Mouse (Mus musculus) midbrain, embryonic 15.5 days (tissue): Measurements from ENCODE around the gene Adk. TPM values are rescaled to one million over a fixed set of nuclear protein-coding genes. Genes with fewer than 3 reads are reported as not detected.

Experiments
- ATAC-seq: fragments of 200-750 bp; cut with Nextera tagmentation; replicated peaks from 2 replicates; pipeline ENCODE4 v1.8.0; 2017; ENCODE audit warnings: moderate TSS enrichment
- H3K27ac ChIP-seq: fragments of 300-500 bp; sonication (generic); 2 replicates; pipeline ENCODE4 v1.5.1; 2015; ENCODE audit warnings: mild to moderate bottlenecking, inconsistent platforms
- H3K27me3 ChIP-seq: fragments of 300-500 bp; sonication (generic); replicated peaks from 2 replicates; pipeline ENCODE4 v1.6.1; 2015; ENCODE audit warnings: inconsistent platforms
- H3K36me3 ChIP-seq: fragments of 300-500 bp; sonication (generic); replicated peaks from 2 replicates; pipeline ENCODE4 v1.6.1; 2015; ENCODE audit warnings: inconsistent platforms
- H3K4me1 ChIP-seq: fragments of 300-500 bp; sonication (generic); 2 replicates; pipeline ENCODE4 v1.6.1; 2015; ENCODE audit warnings: inconsistent platforms
- H3K4me2 ChIP-seq: fragments of 300-500 bp; sonication (generic); 2 replicates; pipeline ENCODE4 v1.6.1; 2015; ENCODE audit warnings: inconsistent platforms, mild to moderate bottlenecking, moderate library complexity
- H3K4me3 ChIP-seq: fragments of 300-500 bp; sonication (generic); 2 replicates; pipeline ENCODE4 v1.5.1; 2015; ENCODE audit warnings: mild to moderate bottlenecking, inconsistent platforms
- H3K9ac ChIP-seq: fragments of 300-500 bp; sonication (generic); 2 replicates; pipeline ENCODE4 v1.6.1; 2015; ENCODE audit warnings: mild to moderate bottlenecking, inconsistent platforms
- H3K9me3 ChIP-seq: fragments of 300-500 bp; sonication (generic); 2 replicates; pipeline ENCODE4 v1.6.1; 2016; ENCODE audit warnings: inconsistent platforms
- WGBS: fragments of 180-500 bp; shearing (Covaris S2); methylation state at CpG from one replicate; pipeline ENCODE4 v1.1.7; 2015; ENCODE audit warnings: mixed read lengths; 5-methylcytosine and 5-hydroxymethylcytosine counted together
- polyA plus RNA-seq: library from polyadenylated mRNA; unstranded; fragments of >200 nt; fragmentation: Nextera tagmentation; extraction: Ambion mirVana; gene quantifications from 2 replicates; pipeline ENCODE4 v1.2.1, GENCODE M21; 2015

Gene Adk
- polyA plus RNA-seq, 1 experiment from 2014 or later = 34.8 TPM

- ATAC-seq = no peak
- no peaks in the 10 kb centered on the region for H3K4me1 ChIP-seq
- no peaks in the 10 kb centered on the region for H3K9me3 ChIP-seq
- H3K36me3 ChIP-seq = no peaks in the 10 kb centered on the region
- H3K27ac ChIP-seq = no peak overlapping the region
- H3K9ac ChIP-seq = no peak overlapping the region
- no peaks in the 10 kb centered on the region for H3K27me3 ChIP-seq
- H3K4me2 ChIP-seq = no peak overlapping the region
- H3K4me3 ChIP-seq = no peak overlapping the region
- whole genome bisulfite sequencing = 70% methylated on average over 6 of the region's 6 CpGs
Observed at GRCm38 (mm10) chr14:21194336-21194735, 142.0 kb downstream of the Adk start.

DNA sequence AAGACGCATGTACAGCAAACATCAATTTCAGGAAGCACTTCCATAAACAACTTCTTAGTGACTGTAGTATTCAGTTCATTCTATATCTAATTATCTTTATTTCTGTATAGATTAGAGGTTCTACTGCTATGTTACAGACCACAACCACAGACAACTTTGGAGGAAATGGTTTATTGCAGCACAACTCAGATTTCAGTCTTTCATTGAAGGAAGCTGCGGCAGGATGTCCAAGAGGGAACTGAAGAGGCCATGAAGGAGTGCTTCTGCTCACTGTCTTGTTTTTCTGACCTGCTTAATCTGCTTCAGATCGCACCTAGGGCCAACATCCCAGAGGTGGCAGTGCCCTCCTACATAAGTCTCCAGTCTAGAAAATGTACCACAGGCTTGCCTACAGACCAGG is 148.5 kb downstream of the Adk start:
- WGBS = 92% methylated on average over 3 of the region's 3 CpGs
- H3K36me3 ChIP-seq = no peaks in the 10 kb centered on the region
- H3K9me3 ChIP-seq = no peaks in the 10 kb centered on the region
- H3K4me1 ChIP-seq = no peaks in the 10 kb centered on the region
- H3K4me2 ChIP-seq = no peak overlapping the region
- H3K4me3 ChIP-seq = no peak overlapping the region
- ATAC-seq = no peak
- no peak overlapping the region for H3K9ac ChIP-seq
- H3K27me3 ChIP-seq = no peaks in the 10 kb centered on the region
- no peak overlapping the region for H3K27ac ChIP-seq

- Histone ChIP-seq H3K4me1 (no peaks in the 10 kb centered on the region), H3K4me3 (no peak overlapping the region), H3K27me3 (no peaks in the 10 kb centered on the region), H3K9ac (no peak overlapping the region), H3K36me3 (no peaks in the 10 kb centered on the region), H3K4me2 (no peak overlapping the region), H3K27ac (no peak overlapping the region), H3K9me3 (no peaks in the 10 kb centered on the region)
- no peak for ATAC-seq
- 85% methylated on average over 4 of the region's 4 CpGs for WGBS
Observed at GRCm38 (mm10) chr14:21206472-21206871, 154.1 kb downstream of the Adk start.

DNA sequence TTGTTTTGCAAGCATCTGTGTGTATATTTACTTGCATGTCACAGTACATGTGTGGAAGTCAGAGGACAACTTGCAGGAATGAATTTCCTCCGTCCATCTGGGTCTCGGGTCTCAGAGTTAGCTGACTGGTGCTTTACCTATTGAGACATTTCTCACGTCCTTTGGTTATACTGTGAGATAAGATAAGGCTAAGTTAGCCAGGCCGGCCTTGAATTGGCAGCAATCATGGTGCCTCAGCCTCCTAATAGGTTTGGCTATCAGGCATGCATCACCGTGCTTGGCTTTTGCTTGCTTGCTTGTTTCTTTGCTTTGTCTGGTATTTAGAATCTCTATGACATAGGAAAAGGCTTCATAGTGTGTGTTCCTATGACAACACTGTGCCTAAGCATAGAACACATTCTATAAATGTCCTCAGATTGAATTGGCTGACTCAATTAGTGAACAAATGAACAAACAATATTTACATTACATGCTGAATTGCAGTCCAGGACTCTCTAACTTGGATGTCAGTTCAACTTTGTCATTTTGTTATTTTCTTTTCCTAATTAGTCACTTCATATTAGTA is 169.3 kb downstream of the Adk start:
- H3K4me3 ChIP-seq = no peak overlapping the region
- H3K27ac ChIP-seq = peak overlapping the region; percentile 51
- no peak overlapping the region for H3K9ac ChIP-seq
- H3K4me2 ChIP-seq = no peak overlapping the region
- no peaks in the 10 kb centered on the region for H3K27me3 ChIP-seq
- WGBS = 68% methylated on average over 5 of the region's 5 CpGs
- no peaks in the 10 kb centered on the region for H3K36me3 ChIP-seq
- no peak for ATAC-seq
- H3K9me3 ChIP-seq = no peaks in the 10 kb centered on the region
- H3K4me1 ChIP-seq = peaks cover 12% of the 10 kb centered on the region

- Histone ChIP-seq H3K27me3 (no peaks in the 10 kb centered on the region), H3K9ac (no peak overlapping the region), H3K4me2 (no peak overlapping the region), H3K4me1 (peaks cover 12% of the 10 kb centered on the region), H3K36me3 (no peaks in the 10 kb centered on the region), H3K4me3 (no peak overlapping the region), H3K27ac (peak overlapping the region; percentile 66), H3K9me3 (no peaks in the 10 kb centered on the region)
- ATAC-seq = peak; percentile 42; the same call in 1 of the 2 replicates
- 16% methylated on average over 3 of the region's 3 CpGs for WGBS
Observed at GRCm38 (mm10) chr14:21222206-21222605, 169.8 kb downstream of the Adk start.

DNA sequence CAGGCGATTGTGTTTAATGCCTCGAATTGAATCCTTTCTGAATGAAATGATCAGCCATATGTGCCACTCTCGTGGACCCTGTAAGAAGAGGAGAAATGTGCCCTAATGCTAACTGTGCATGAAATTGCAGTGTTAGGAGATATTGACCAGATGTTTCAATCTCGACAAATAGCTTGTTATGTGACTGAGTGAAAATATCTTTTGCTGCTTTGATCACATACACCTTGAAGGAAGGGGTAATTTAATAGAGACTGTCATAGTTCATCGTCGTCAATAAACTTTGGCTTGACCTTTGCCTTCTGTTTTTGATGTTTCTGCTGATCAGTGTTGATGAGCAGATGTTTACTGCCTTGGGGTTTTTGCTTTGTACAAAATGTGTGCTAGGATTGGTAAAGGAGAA is 171.1 kb downstream of the Adk start:
- Histone ChIP-seq H3K36me3 (no peaks in the 10 kb centered on the region), H3K9me3 (no peaks in the 10 kb centered on the region), H3K4me1 (peaks cover 12% of the 10 kb centered on the region), H3K4me2 (no peak overlapping the region), H3K27ac (0 out of 2 replicates have a peak overlapping the region, but pooled peaks have one; percentile 66), H3K4me3 (no peak overlapping the region), H3K9ac (no peak overlapping the region), H3K27me3 (no peaks in the 10 kb centered on the region)
- WGBS = 78% methylated on average over 6 of the region's 6 CpGs
- no peak for ATAC-seq

- no peak overlapping the region for H3K4me2 ChIP-seq
- H3K36me3 ChIP-seq = no peaks in the 10 kb centered on the region
- ATAC-seq = no peak
- no peaks in the 10 kb centered on the region for H3K9me3 ChIP-seq
- no peak overlapping the region for H3K4me3 ChIP-seq
- no peaks in the 10 kb centered on the region for H3K27me3 ChIP-seq
- no peak overlapping the region for H3K27ac ChIP-seq
- H3K4me1 ChIP-seq = peaks cover 12% of the 10 kb centered on the region
- WGBS = 89% methylated on average over 3 of the region's 3 CpGs
- H3K9ac ChIP-seq = no peak overlapping the region
Observed at GRCm38 (mm10) chr14:21223971-21224635, 171.7 kb downstream of the Adk start.

DNA sequence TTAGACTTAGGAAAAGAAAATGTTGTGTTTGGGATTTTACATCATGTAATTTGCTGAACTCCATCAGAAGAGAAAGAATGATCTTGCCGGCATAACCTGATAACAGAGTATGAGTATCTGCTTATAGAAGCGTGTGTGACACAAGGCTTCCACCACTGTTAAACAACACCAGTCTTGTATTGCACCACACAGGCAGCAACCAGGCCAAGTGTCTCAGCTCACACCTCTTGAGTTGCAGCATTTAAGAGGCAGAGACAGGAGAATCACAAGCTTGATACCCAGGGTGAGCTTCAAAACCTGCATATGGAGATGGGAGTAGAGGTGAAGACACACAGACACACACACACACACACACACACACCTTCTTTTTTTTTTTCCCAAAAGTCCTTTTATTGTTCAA is 184.7 kb downstream of the Adk start:
- Histone ChIP-seq H3K4me3 (no peak overlapping the region), H3K27ac (no peak overlapping the region), H3K9me3 (no peaks in the 10 kb centered on the region), H3K4me2 (no peak overlapping the region), H3K9ac (no peak overlapping the region), H3K27me3 (no peaks in the 10 kb centered on the region), H3K4me1 (no peaks in the 10 kb centered on the region), H3K36me3 (no peaks in the 10 kb centered on the region)
- WGBS = 93% methylated on average over 2 of the region's 2 CpGs
- no peak for ATAC-seq

GRCm38 (mm10) chr14:21241105-21241504 is 188.7 kb downstream of the Adk start:
- Histone ChIP-seq H3K4me3 (no peak overlapping the region), H3K4me2 (no peak overlapping the region), H3K4me1 (no peaks in the 10 kb centered on the region), H3K27me3 (no peaks in the 10 kb centered on the region), H3K36me3 (no peaks in the 10 kb centered on the region), H3K9me3 (no peaks in the 10 kb centered on the region), H3K9ac (no peak overlapping the region), H3K27ac (no peak overlapping the region)
- no peak for ATAC-seq
- 91% methylated on average over 5 of the region's 5 CpGs for WGBS

DNA sequence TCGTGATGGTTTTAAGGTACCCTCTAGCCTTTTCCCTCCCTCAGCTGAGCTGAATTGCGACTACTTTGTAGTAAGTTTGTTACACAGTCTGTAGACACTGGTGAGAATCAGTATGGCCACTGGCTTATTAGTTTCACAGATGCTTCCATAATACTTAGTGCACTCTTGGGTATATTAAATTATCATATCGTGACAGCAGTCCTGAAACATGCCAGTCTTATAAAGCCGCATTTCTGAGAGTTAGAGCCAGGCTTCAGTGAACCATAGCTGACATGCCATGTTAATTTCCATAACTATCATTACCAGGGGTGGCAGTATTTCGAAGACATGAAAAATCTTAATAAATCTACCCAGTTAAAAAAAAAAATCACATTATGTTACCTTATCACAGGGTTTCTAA is 199.0 kb downstream of the Adk start:
- 0 out of 2 replicates have a peak overlapping the region, but pooled peaks have one; percentile 9 for H3K4me2 ChIP-seq
- peak overlapping the region; percentile 69 for H3K27ac ChIP-seq
- H3K4me1 ChIP-seq = peaks cover 25% of the 10 kb centered on the region
- no peaks in the 10 kb centered on the region for H3K27me3 ChIP-seq
- no peak overlapping the region for H3K9ac ChIP-seq
- no peak; the same call in 1 of the 2 replicates for ATAC-seq
- no peaks in the 10 kb centered on the region for H3K9me3 ChIP-seq
- 19% methylated on average over 5 of the region's 5 CpGs for WGBS
- no peaks in the 10 kb centered on the region for H3K36me3 ChIP-seq
- no peak overlapping the region for H3K4me3 ChIP-seq

DNA sequence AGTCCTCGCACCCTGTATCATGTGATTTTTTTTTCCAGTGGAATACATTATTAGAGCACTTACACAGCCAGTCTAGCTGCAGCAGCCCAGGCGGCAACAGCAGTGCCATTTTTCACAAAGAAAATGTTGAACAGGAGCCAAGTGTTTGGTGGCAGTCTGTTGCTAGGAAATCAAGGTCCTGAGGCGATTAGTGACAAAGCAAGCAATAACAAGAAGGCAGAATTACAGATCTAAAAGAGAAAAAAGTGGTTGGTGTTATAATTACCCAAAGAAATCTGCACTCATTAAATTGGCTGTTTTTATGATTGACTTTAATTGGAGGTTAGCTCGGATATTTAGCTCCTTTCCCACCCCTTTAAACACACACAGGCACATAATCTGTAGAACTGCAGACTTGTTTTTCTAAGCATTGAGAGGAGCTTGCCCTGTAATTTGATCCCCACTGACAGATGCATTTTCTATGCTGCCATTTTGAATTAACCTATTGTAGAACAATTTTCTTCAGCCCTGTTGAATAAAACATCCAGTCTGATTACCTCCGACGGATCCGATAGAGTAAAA is 200.0 kb downstream of the Adk start:
- H3K4me1 ChIP-seq = peaks cover 25% of the 10 kb centered on the region
- WGBS = 5% methylated on average over 7 of the region's 7 CpGs
- ATAC-seq = peak; percentile 94
- H3K4me3 ChIP-seq = no peak overlapping the region
- no peak overlapping the region; the same call in 1 of the 2 replicates for H3K9ac ChIP-seq
- peak overlapping the region; percentile 87 for H3K27ac ChIP-seq
- peak overlapping the region; percentile 36 for H3K4me2 ChIP-seq
- no peaks in the 10 kb centered on the region for H3K36me3 ChIP-seq
- no peaks in the 10 kb centered on the region for H3K27me3 ChIP-seq
- no peaks in the 10 kb centered on the region for H3K9me3 ChIP-seq

DNA sequence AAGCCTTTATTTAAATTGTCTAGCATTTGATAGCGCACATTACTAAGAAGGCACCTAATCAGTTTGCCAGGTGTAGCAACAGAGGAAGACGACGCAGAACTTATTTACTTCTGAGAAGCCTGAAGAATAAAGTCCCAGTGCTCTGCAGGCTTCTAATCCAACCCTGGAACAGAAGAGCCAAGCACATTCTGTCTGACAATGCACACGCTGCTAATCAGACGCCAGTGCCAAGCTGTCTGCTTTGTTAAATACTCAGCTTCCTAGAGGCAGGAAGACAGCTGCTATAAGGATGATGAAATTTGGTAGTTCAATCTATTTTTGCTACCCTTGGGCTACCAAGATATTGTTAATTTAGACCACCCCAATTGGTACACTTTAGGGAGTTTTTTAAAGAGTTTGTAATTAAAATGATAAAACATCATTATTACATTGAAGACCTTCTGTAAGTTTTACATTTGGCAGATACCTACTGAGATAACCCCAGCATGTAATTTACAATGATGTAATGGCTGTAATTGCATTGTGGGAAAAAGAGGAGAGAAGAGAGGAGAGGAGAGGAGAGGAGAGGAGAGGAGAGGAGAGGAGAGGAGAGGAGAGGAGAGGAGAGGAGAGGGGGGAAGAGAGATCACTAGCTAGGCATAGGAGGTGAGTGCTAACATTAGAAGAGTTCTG is 201.1 kb downstream of the Adk start:
- H3K27me3 ChIP-seq = no peaks in the 10 kb centered on the region
- H3K27ac ChIP-seq = peak overlapping the region; percentile 78
- peaks cover 25% of the 10 kb centered on the region for H3K4me1 ChIP-seq
- H3K36me3 ChIP-seq = no peaks in the 10 kb centered on the region
- peak; percentile 75 for ATAC-seq
- no peaks in the 10 kb centered on the region for H3K9me3 ChIP-seq
- no peak overlapping the region for H3K4me2 ChIP-seq
- no peak overlapping the region for H3K4me3 ChIP-seq
- 8% methylated on average over 5 of the region's 5 CpGs for WGBS
- no peak overlapping the region for H3K9ac ChIP-seq
